Mouse (Mus musculus) lung, embryonic 15.5 days (tissue): ENCODE data around the gene Ogn. TPM values are rescaled to one million over a fixed set of nuclear protein-coding genes. Genes with fewer than 3 reads are reported as not detected.

ENCODE experiments used
- ATAC-seq: fragments of 200-750 bp; cut with Nextera tagmentation; 2 replicates; pipeline ENCODE4 v1.8.0; 2017; ENCODE audit warnings: moderate number of reproducible peaks, borderline replicate concordance; ENCODE audit not compliant: low FRiP score, low TSS enrichment; ENCODE audit errors: extremely low read depth
- H3K27ac ChIP-seq: fragments of 300-500 bp; sonication (generic); 2 replicates; pipeline ENCODE4 v1.5.1; 2015; ENCODE audit warnings: moderate library complexity, mild to moderate bottlenecking, inconsistent platforms
- H3K27me3 ChIP-seq: fragments of 300-500 bp; sonication (generic); 2 replicates; pipeline ENCODE4 v1.6.1; 2015; ENCODE audit warnings: inconsistent platforms
- H3K36me3 ChIP-seq: fragments of 300-500 bp; sonication (generic); 2 replicates; pipeline ENCODE4 v1.6.1; 2015; ENCODE audit warnings: inconsistent platforms
- H3K4me1 ChIP-seq: fragments of 300-500 bp; sonication (generic); 2 replicates; pipeline ENCODE4 v1.6.1; 2015; ENCODE audit warnings: inconsistent platforms
- H3K4me2 ChIP-seq: fragments of 300-500 bp; sonication (generic); 2 replicates; pipeline ENCODE4 v1.6.1; 2015; ENCODE audit warnings: inconsistent platforms, mild to moderate bottlenecking, moderate library complexity
- H3K4me3 ChIP-seq: fragments of 300-500 bp; sonication (generic); 2 replicates; pipeline ENCODE4 v1.5.1; 2015; ENCODE audit warnings: mild to moderate bottlenecking, inconsistent platforms
- H3K9ac ChIP-seq: fragments of 300-500 bp; sonication (generic); 2 replicates; pipeline ENCODE4 v1.6.1; 2015; ENCODE audit warnings: inconsistent platforms
- H3K9me3 ChIP-seq: fragments of 300-500 bp; sonication (generic); 2 replicates; pipeline ENCODE4 v1.6.1; 2016; ENCODE audit warnings: inconsistent platforms
- WGBS: fragments of 180-500 bp; shearing (Covaris S2); methylation state at CpG from one replicate; pipeline ENCODE4 v1.1.7; 2015; 5-methylcytosine and 5-hydroxymethylcytosine counted together
- polyA plus RNA-seq: library from polyadenylated mRNA; unstranded; fragments of >200 nt; fragmentation: Nextera tagmentation; extraction: Ambion mirVana; gene quantifications from 2 replicates; pipeline ENCODE4 v1.2.1, GENCODE M21; 2015

Gene Ogn
- polyA plus RNA-seq, 1 experiment from 2014 or later: 108 TPM

DNA sequence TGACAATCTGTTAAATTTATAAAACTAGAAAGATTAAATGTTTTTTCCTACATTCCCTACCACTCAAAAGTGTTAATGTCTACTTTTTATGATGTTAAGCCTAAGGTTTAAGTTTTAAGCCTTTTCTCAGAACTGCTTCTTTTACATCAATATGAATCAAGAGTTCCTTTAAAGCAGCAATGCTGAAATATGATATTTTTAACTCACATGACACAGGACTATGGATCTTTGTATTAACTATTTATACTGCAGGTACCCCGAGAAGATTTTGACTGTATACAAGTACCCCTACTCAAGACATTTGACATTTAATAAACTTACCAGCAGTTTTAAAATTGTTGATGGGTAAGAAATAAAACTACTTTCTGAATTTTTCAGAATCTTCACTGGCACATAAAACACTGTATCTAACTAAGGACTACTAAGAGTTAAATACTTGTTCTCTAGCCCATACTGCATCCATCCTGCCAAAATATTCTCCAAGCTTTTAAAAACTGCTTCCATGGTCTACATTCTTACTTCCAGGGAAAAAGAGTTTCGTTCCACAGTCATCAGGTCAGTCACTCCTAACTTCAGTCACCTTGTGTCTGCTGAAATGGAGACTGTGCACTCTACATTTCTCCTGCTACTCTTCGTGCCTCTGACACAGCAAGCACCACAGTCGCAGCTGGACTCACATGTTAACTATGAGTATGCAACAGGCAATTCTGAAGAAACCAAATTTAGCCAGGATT lies 910 bp downstream of the Ogn start:
- H3K4me1 ChIP-seq: no peaks in the 10 kb centered on the region
- no peak for ATAC-seq
- H3K4me2 ChIP-seq: peak overlapping the region; percentile 39
- H3K27ac ChIP-seq: peak overlapping the region; percentile 73
- peak overlapping the region; percentile 29 for H3K4me3 ChIP-seq
- no peaks in the 10 kb centered on the region for H3K36me3 ChIP-seq
- peak overlapping the region; percentile 10; the same call in 1 of the 2 replicates for H3K9ac ChIP-seq
- WGBS: 46% methylated on average over 4 of the region's 4 CpGs
- no peaks in the 10 kb centered on the region for H3K9me3 ChIP-seq
- no peaks in the 10 kb centered on the region for H3K27me3 ChIP-seq

DNA sequence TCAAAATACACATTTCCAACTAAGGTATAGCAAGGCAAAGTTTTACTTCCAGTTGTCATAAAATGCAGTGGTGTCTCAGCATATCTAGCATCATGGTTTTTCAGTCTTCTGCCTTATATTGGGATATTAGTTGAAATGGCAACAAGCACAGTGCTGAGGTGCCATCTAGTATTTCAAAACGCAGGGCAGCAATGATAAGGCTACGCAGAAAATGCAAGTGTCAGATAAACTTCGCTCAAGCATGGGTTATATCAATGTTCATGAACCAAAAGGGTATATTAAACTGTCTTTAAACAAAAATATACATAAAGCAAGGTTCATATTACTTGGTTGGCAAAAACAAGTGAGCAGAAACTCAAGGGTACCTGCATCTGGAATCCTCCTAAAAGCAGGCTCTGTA lies 9.2 kb downstream of the Ogn start:
- Histone ChIP-seq H3K27ac (no peak overlapping the region), H3K4me1 (0 out of 2 replicates have a peak, but pooled peaks cover under 1% of the 10 kb centered on the region), H3K9ac (no peak overlapping the region), H3K9me3 (no peaks in the 10 kb centered on the region), H3K4me3 (no peak overlapping the region), H3K27me3 (no peaks in the 10 kb centered on the region), H3K36me3 (no peaks in the 10 kb centered on the region), H3K4me2 (no peak overlapping the region)
- ATAC-seq: no peak
- 81% methylated on average over 3 of the region's 3 CpGs for WGBS

DNA sequence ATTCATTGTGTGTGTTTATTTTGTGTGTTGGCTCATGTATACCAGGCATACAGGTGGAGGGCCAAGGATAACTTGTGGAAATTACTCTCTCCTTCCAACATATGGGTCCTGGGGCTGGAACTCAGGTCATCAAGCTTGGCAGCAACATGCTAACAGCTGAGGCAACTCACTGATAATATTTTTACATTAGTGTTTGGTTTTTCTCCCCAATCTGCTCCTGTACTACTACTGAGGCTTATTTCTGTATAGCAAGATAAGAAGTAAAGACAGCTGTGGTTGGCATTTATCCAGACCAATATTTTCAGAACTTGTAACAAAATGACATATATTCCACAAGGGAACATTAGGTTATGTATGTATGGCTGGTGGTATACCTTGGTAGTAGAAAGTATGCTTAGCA lies 10.5 kb downstream of the Ogn start:
- Histone ChIP-seq H3K27ac (no peak overlapping the region), H3K27me3 (no peaks in the 10 kb centered on the region), H3K4me3 (no peak overlapping the region), H3K9me3 (no peaks in the 10 kb centered on the region), H3K9ac (no peak overlapping the region), H3K4me2 (no peak overlapping the region), H3K4me1 (0 out of 2 replicates have a peak, but pooled peaks cover 7% of the 10 kb centered on the region), H3K36me3 (no peaks in the 10 kb centered on the region)
- ATAC-seq: no peak

DNA sequence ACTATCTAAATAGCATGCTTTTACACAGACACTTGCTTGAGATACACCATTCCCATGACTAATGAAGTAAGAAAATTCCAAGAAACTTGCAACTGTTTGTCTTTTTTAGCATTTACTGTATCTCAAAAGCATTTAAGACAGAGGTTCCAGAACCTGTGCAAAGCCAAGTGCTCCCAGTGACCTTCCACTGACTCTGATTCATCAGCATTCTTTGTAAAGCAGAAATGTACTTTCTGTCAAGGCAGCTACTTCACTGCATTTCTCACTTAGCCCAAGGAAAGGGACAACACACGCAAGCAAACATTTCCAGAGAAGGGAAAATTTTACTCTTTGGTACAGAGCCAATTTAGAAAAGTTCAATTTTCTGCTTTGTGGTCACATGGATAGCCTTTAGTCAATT lies 15.4 kb downstream of the Ogn start:
- no peak overlapping the region for H3K4me3 ChIP-seq
- peak; percentile 42; the same call in 1 of the 2 replicates for ATAC-seq
- H3K4me2 ChIP-seq: no peak overlapping the region
- H3K9me3 ChIP-seq: no peaks in the 10 kb centered on the region
- H3K36me3 ChIP-seq: no peaks in the 10 kb centered on the region
- H3K9ac ChIP-seq: no peak overlapping the region
- no peak overlapping the region for H3K27ac ChIP-seq
- no peaks in the 10 kb centered on the region for H3K27me3 ChIP-seq
- H3K4me1 ChIP-seq: 0 out of 2 replicates have a peak, but pooled peaks cover 8% of the 10 kb centered on the region
- 51% methylated on average over 1 of the region's 1 CpGs for WGBS

DNA sequence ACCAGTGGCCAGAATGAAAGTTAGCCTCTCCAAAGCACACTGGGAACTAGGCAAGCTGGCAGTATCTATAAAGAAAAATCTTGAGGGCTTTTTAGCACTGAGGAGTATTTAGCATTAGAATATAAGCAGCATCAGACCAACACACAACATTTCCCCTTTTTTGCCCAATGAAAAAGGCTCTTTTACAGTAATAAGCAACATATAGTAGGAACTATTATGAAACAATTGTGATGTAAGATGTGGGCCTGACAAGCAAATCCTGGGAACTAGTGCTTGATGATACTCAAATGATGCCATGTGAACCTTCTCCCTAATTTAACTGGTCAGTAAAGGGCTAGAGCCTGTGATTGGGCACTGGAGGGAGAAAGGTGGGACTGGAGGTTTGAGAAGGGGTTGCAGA lies 20.3 kb downstream of the Ogn start:
- Histone ChIP-seq H3K27ac (no peak overlapping the region), H3K27me3 (no peaks in the 10 kb centered on the region), H3K4me1 (0 out of 2 replicates have a peak, but pooled peaks cover 2% of the 10 kb centered on the region), H3K36me3 (no peaks in the 10 kb centered on the region), H3K9me3 (no peaks in the 10 kb centered on the region), H3K9ac (no peak overlapping the region), H3K4me2 (no peak overlapping the region), H3K4me3 (no peak overlapping the region)
- ATAC-seq: no peak

DNA sequence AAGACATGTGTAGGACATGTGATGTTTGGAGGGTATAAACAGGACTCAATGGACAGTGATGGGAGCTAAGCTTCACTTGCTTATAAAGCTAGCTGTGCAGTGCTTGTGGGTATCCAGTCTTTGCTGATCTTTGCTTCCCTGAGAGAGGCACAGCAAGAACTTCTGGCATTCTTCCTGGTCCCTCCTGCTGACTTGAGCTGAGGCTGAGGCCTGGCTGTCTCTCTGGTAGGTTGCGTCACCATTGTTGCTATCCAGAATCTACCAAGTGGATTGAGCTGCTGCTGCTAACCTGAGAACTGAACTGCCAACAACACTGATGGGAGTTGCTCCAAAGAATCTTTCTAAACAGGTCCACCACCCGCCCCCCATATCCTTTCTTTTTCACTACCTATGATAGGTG lies 21.2 kb downstream of the Ogn start:
- Histone ChIP-seq H3K9me3 (no peaks in the 10 kb centered on the region), H3K4me2 (no peak overlapping the region), H3K27me3 (no peaks in the 10 kb centered on the region), H3K36me3 (no peaks in the 10 kb centered on the region), H3K4me1 (no peaks in the 10 kb centered on the region), H3K4me3 (no peak overlapping the region), H3K27ac (no peak overlapping the region), H3K9ac (no peak overlapping the region)
- ATAC-seq: no peak
- WGBS: 82% methylated on average over 2 of the region's 2 CpGs

DNA sequence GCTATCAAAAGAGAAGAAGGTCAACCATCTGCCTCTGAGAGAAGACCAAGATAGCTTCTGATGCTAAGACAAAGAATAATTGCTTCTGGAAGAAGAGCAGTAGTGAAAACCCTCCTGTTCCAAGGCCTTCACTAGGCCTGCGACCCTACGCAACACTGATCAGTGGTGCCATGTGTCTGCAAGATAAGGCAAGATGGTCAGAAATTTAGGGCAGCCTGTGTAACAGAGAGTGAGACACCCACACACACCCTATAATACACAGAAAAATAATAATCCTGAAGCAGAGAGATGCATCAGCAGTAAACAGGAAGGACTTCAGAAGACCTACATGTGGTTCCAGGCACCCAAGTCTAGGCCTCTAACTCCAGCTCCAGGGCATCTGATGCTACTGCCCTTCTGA lies 32.1 kb downstream of the Ogn start:
- 95% methylated on average over 2 of the region's 2 CpGs for WGBS
- Histone ChIP-seq H3K4me3 (no peak overlapping the region), H3K9me3 (no peaks in the 10 kb centered on the region), H3K27me3 (no peaks in the 10 kb centered on the region), H3K4me2 (no peak overlapping the region), H3K4me1 (no peaks in the 10 kb centered on the region; the same call in 1 of the 2 replicates), H3K27ac (no peak overlapping the region), H3K9ac (no peak overlapping the region), H3K36me3 (0 out of 2 replicates have a peak, but pooled peaks cover 3% of the 10 kb centered on the region)
- ATAC-seq: no peak

DNA sequence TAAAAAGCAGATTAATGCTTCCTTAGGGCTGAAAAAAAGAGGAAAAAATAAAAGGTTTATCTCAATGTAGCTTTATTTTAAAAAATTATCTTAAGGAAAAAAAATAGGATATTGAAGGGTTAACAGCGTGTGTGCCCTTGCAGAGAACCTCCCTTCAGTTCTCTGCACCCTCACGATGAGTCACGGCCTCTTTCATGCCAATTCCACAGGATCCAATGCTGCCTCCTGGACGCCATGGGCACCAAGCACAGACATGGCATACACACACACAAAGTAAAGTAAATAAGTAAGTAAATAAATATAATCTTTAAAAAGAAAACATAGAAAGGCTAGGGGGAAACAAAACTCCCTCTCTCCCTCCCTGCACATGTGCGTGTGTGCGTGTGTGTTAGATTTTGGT lies 34.8 kb downstream of the Ogn start:
- Histone ChIP-seq H3K4me1 (no peaks in the 10 kb centered on the region; the same call in 1 of the 2 replicates), H3K4me2 (no peak overlapping the region), H3K27me3 (no peaks in the 10 kb centered on the region), H3K9me3 (no peaks in the 10 kb centered on the region), H3K4me3 (no peak overlapping the region), H3K36me3 (no peaks in the 10 kb centered on the region), H3K27ac (no peak overlapping the region), H3K9ac (no peak overlapping the region)
- WGBS: 75% methylated on average over 6 of the region's 6 CpGs
- no peak for ATAC-seq

DNA sequence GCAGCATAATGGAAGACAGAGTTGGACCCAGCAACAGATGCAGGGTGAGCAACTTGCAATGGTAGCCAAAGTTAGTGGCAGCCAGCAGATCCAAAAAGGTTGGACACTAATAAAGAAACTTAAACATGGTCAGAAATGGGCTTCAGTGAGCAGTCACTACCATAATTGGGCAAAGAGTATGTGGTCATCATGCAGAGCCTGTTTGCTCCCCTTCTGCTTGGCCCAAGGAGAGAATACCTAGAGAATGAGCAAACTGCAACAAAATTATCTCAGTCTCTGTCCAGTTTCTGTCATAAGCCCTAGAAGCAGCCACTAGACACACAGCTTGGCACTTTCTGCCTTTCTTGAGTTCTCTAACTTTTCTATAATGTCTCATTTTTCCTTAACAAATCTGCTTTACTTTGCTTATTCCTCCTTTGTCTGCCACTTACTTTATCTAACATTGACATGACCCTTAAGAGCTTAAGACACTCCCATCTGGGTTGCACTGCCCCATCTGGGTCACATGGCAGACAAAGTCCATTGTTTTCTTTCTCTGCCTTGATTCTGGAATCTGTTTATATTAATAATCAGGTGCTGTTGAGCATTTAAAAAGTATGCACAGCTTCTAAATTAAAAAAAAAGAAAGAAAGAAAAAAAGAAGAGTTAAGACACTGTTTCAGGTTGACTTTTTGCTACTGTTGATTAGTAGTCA lies 36.0 kb downstream of the Ogn start:
- Histone ChIP-seq H3K4me3 (no peak overlapping the region), H3K9ac (no peak overlapping the region), H3K4me2 (no peak overlapping the region), H3K27ac (no peak overlapping the region), H3K4me1 (no peaks in the 10 kb centered on the region; the same call in 1 of the 2 replicates), H3K27me3 (no peaks in the 10 kb centered on the region), H3K9me3 (no peaks in the 10 kb centered on the region), H3K36me3 (no peaks in the 10 kb centered on the region)
- no peak for ATAC-seq

DNA sequence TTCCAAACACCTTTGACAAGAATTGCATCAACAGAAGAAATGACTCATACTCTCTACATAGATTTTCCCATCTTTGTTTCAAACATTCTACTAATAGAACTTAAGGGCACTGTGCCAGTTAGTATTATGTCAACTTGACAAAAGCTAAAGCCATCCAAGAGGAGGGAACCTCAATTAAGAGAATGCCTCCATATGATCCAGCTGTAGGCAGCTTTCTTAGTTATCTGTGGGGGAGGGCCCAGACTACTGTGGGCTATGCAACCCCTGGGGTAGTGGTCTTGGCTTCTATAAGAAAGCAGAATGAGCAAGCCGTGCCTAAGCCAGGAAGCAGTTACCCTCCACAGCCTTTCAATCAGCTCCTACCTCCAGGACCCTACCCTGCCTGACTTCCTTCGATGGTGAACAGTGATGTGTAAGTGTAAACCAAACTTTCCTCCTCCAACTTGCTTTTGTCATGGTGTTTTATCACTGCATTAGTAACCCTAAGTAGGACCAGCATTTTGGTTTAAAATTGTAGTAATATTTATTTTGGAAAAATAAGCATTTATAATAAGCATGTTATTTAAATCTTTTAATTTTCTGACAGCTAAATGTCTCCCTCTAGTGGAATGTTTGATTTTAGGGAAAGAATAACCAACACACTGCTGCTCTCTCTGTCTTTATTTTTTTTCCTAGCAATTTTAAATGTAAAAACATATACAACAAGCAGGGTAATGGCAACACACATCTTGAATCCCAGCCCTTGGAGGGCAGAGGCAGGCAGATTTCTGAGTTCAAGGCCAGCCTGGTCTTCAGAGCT lies 37.1 kb downstream of the Ogn start:
- 56% methylated on average over 2 of the region's 2 CpGs for WGBS
- ATAC-seq: peak; percentile 59
- Histone ChIP-seq H3K27me3 (no peaks in the 10 kb centered on the region), H3K9ac (no peak overlapping the region), H3K36me3 (no peaks in the 10 kb centered on the region), H3K27ac (peak overlapping the region; percentile 60), H3K9me3 (no peaks in the 10 kb centered on the region), H3K4me3 (no peak overlapping the region), H3K4me2 (no peak overlapping the region), H3K4me1 (no peaks in the 10 kb centered on the region; the same call in 1 of the 2 replicates)

DNA sequence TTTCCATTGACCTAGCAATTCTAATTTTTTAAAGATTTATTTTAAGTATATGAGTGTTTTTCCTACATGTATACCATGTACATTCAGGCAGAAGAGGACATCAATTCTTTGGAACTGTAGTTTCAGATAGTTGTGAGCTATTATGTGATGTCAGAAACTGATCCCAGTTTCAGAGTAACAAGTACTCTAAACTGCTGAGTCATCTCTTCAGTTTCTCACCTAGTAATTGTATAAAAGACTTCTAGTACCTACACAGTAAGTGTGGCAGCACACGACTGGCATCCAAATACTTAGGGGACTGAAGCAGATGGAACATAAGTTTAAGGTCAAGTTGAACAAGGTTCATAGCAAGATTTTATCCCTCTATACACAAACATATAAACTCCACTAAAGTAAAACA lies 38.2 kb downstream of the Ogn start:
- no peak overlapping the region for H3K4me2 ChIP-seq
- H3K9ac ChIP-seq: no peak overlapping the region
- H3K36me3 ChIP-seq: no peaks in the 10 kb centered on the region
- no peak overlapping the region for H3K27ac ChIP-seq
- H3K27me3 ChIP-seq: no peaks in the 10 kb centered on the region
- WGBS: 73% methylated on average over 1 of the region's 1 CpGs
- no peaks in the 10 kb centered on the region; the same call in 1 of the 2 replicates for H3K4me1 ChIP-seq
- H3K4me3 ChIP-seq: no peak overlapping the region
- ATAC-seq: no peak
- H3K9me3 ChIP-seq: no peaks in the 10 kb centered on the region

DNA sequence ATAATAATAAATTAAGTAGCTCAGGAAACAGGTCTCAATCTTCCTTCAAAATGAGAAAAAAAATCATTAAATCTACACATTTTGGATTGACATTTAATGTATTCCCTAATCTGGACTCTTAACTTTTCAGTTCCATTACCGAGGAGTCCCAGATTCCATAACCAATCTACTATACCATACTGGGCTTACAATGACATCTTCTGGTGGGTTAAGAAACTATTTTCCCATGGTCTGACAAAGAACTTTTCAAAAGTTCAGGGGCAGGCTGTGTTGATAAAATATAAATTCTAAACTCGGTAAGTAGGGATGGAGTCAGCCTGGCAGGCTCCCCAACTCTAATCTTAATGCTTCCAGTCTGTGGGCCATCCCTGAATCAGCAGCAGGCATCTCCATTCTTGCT lies 43.3 kb downstream of the Ogn start:
- Histone ChIP-seq H3K4me2 (peak overlapping the region; percentile 80), H3K9me3 (no peaks in the 10 kb centered on the region), H3K36me3 (no peaks in the 10 kb centered on the region), H3K27me3 (no peaks in the 10 kb centered on the region), H3K4me1 (peaks cover 17% of the 10 kb centered on the region), H3K4me3 (peak overlapping the region; percentile 85), H3K9ac (0 out of 2 replicates have a peak overlapping the region, but pooled peaks have one; percentile 1), H3K27ac (no peak overlapping the region)
- WGBS: 23% methylated on average over 2 of the region's 2 CpGs
- no peak for ATAC-seq
